Mouse (Mus musculus) embryo, embryonic 10 days (tissue): ENCODE data around the gene Thtpa.

Experiments used
- DNase-seq: peaks from one replicate; pipeline ENCODE4 v3.0.0-alpha.2; 2015; ENCODE audit warnings: low spot score

Thtpa gene

GRCm38 (mm10) chr14:55094704-55095231, at the start of gene Thtpa:
Thtpa (plus strand) TSS chr14:55094784.
- DNase-seq: peak; percentile 87

- DNase-seq: no peak
These were observed 46.5 kb upstream of the Thtpa start for GRCm38 (mm10) chr14:55047971-55048531.

- DNase-seq: no peak
These were observed 42.1 kb upstream of the Thtpa start for GRCm38 (mm10) chr14:55052496-55052895.

- DNase-seq: no peak
These were observed 41.5 kb upstream of the Thtpa start for GRCm38 (mm10) chr14:55053050-55053449.

GRCm38 (mm10) chr14:55053708-55054190, 40.8 kb upstream of the Thtpa start:
- DNase-seq: no peak

GRCm38 (mm10) chr14:55054191-55054749, 40.3 kb upstream of the Thtpa start:
- no peak for DNase-seq

GRCm38 (mm10) chr14:55055167-55055834, 39.3 kb upstream of the Thtpa start:
- no peak for DNase-seq

GRCm38 (mm10) chr14:55059009-55059408, 35.6 kb upstream of the Thtpa start:
- no peak for DNase-seq

- peak; percentile 29 for DNase-seq
These were observed 34.7 kb upstream of the Thtpa start for GRCm38 (mm10) chr14:55059931-55060330.

GRCm38 (mm10) chr14:55061845-55062244, 32.7 kb upstream of the Thtpa start:
- DNase-seq: no peak

- peak; percentile 60 for DNase-seq
These were observed 32.0 kb upstream of the Thtpa start for GRCm38 (mm10) chr14:55062626-55063025.

- DNase-seq: no peak
These were observed 31.5 kb upstream of the Thtpa start for GRCm38 (mm10) chr14:55063117-55063516.

- DNase-seq: no peak
These were observed 30.8 kb upstream of the Thtpa start for GRCm38 (mm10) chr14:55063581-55064381.

GRCm38 (mm10) chr14:55064481-55065370, 29.9 kb upstream of the Thtpa start:
- no peak for DNase-seq

GRCm38 (mm10) chr14:55065391-55065790, 29.2 kb upstream of the Thtpa start:
- no peak for DNase-seq

- no peak for DNase-seq
These were observed 28.5 kb upstream of the Thtpa start for GRCm38 (mm10) chr14:55066042-55066441.

- peak; percentile 46 for DNase-seq
These were observed 22.8 kb upstream of the Thtpa start for GRCm38 (mm10) chr14:55071756-55072155.

GRCm38 (mm10) chr14:55074416-55074815, 20.2 kb upstream of the Thtpa start:
- DNase-seq: no peak

GRCm38 (mm10) chr14:55076224-55076623, 18.4 kb upstream of the Thtpa start:
- DNase-seq: no peak

GRCm38 (mm10) chr14:55076956-55077355, 17.6 kb upstream of the Thtpa start:
- DNase-seq: no peak
